Mouse (Mus musculus) cerebellum, adult 2 months (tissue): Measurements from ENCODE around the gene Mnd1.

Experiments
- CTCF ChIP-seq: fragments of 200-500 bp; IDR thresholded peaks from 2 replicates; pipeline ENCODE4 v1.5.1; 2011; ENCODE audit warnings: low read depth, mild to moderate bottlenecking, control low read depth, low read length, moderate library complexity, borderline replicate concordance; ENCODE audit not compliant: insufficient read depth
- POLR2A ChIP-seq: fragments of 200-500 bp; IDR thresholded peaks from 2 replicates; pipeline ENCODE4 v1.6.1; 2011; ENCODE audit warnings: low read length, control low read depth, borderline replicate concordance; ENCODE audit not compliant: insufficient read depth

- no peak for TF ChIP-seq CTCF
- no peak for TF ChIP-seq POLR2A
These were observed 38.3 kb upstream of the Mnd1 start for GRCm38 (mm10) chr3:84193881-84194280.
